Mouse (Mus musculus) spleen, postnatal 0 days (tissue): ENCODE data around the gene Pin4. TPM values are rescaled to one million over a fixed set of nuclear protein-coding genes. Genes with fewer than 3 reads are reported as not detected.

Experiments used
- polyA plus RNA-seq: library from polyadenylated mRNA; unstranded; fragments of >200 nt; fragmentation: Nextera tagmentation; extraction: Ambion mirVana; gene quantifications from 2 replicates; pipeline ENCODE4 v1.2.1, GENCODE M21; 2015

Pin4 gene
- polyA plus RNA-seq = 56.2 and 57.8 TPM in 2 replicates

DNA sequence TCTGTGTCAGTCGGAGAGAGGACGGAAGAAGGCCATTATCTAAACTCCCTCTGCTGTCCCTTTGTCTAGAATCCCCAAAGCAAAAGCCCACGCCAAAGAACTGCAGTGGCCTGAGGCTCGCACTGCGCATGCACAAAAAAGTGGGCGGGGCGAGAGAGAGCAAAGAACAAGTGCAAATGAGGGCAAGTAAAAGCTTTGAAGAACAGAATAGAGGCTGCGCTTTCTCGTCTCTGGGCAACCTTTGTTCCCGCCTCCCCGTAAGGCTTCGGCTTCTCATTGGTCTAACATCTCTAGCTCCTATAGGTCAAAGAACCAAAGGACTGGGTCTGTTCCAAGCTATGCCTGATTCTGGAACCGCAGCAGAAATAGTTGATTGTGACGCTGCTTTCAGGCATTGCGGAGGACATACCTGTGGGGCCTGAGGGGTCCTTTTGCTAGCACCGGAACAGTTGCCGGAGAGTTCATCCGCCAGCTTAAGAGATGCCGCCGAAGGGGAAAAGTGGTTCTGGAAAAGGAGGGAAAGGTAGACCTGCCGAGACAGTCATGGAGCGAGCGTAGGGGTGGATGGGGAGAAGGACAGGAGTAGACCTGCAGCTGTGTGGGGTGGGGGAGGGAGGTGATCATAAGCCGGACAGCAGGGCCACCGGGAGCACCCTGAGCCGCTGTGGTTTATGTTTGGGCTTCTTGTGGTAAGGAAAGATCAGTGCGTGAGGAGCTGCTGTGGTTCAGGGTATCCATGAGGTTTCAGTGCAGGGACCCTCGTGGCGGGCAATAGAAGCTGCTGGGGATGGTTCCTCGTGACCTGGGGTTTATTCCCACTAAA, at the start of gene Pin4:
TSS of gene Pin4 (plus strand) at position 406 of the 823 bp plus-strand sequence.

GRCm38 (mm10) chrX:102070591-102071471, 48.4 kb upstream of the Pin4 start, which contains the start of gene Rtl5:
Gene Rtl5 (minus strand): TSS chrX:102071304.

GRCm38 (mm10) chrX:102156618-102157422, 37.6 kb downstream of the Pin4 start, which contains the start of gene Ercc6l:
Gene Ercc6l (minus strand): TSS chrX:102157091.

Other genes with a start within 250 kb of the Pin4 start
- gene Rtl5, start 48.1 kb upstream of the Pin4 start, polyA plus RNA-seq = 0.49 and 0.74 TPM in 2 replicates
- gene Ercc6l, start 37.6 kb downstream of the Pin4 start, polyA plus RNA-seq = 7.7 and 8.5 TPM in 2 replicates
- gene Rps4x, start 69.9 kb downstream of the Pin4 start, polyA plus RNA-seq = 825 and 834 TPM in 2 replicates
- gene Cited1, start 132.7 kb downstream of the Pin4 start, polyA plus RNA-seq = 1.2 and 1.5 TPM in 2 replicates